Mouse (Mus musculus): Measurements from ENCODE around the gene Rapgefl1. TPM values are rescaled to one million over a fixed set of nuclear protein-coding genes. Genes with fewer than 3 reads are reported as not detected.

Rapgefl1 gene
- 5.6 and 7.7 TPM in 2 replicates for polyA plus RNA-seq (2014; fragmentation: Nextera tagmentation; extraction: Ambion mirVana)

DNA sequence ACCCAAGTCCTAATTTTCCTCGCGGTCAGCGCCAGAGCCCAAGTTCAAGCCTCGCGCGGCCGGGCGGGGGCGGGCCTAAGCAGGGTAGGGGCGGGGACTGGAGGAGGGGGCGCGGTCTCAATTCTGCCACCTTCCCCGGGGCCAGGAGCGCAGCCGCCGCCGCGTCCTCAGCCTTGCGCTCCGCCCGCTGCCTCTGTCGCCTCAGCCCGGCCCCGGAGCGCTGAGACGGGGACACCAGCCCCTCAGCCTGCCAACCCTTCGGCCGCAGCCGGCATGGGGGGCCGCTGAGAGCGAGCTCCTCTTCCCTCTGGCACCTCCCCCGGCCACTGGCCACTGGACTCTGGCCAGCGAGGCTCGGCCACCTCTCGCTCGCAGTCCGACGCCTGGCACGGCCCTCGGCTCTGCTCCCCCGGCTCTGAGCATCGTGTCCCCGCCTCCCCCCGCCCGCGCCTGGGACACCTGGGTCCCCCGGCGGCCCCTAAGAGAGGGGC lies at the start of gene Rapgefl1:
Gene Rapgefl1, plus strand, starts transcription at position 135 of the 491 bp plus-strand sequence.
- peak within 1 kb of the TSS; percentile 39; the same call in 1 of the 2 replicates for H3K27ac ChIP-seq (ENCODE audit: low read length)
- 0% methylated on average over 42 of the region's 48 CpGs for WGBS
- peak within 1 kb of the TSS; percentile 49 for H3K4me3 ChIP-seq (ENCODE audit: low read depth, low read length)
- ATAC-seq (ENCODE audit: insufficient number of reproducible peaks, insufficient read depth, low FRiP score, low read depth), result peak; percentile 83
- H3K9ac ChIP-seq (replicated peaks; ENCODE audit: low read depth, low read length), result peak within 1 kb of the TSS; percentile 65
- H3K27me3 ChIP-seq (ENCODE audit: control insufficient read depth, insufficient read depth, low read length), result peaks cover 4% of the 10 kb centered on the region; the same call in 1 of the 2 replicates
- H3K4me1 ChIP-seq (ENCODE audit: control insufficient read depth, insufficient read depth, low read length), result peaks cover 18% of the 10 kb centered on the region
- peaks cover 22% of the 10 kb centered on the region for H3K36me3 ChIP-seq (ENCODE audit: control insufficient read depth, insufficient read depth, low read length)
- H3K4me2 ChIP-seq (replicated peaks; ENCODE audit: low read depth, low read length), result peak within 1 kb of the TSS; percentile 92
- H3K9me3 ChIP-seq (ENCODE audit: control insufficient read depth, low read depth, low read length), result no peaks in the 10 kb centered on the region

DNA sequence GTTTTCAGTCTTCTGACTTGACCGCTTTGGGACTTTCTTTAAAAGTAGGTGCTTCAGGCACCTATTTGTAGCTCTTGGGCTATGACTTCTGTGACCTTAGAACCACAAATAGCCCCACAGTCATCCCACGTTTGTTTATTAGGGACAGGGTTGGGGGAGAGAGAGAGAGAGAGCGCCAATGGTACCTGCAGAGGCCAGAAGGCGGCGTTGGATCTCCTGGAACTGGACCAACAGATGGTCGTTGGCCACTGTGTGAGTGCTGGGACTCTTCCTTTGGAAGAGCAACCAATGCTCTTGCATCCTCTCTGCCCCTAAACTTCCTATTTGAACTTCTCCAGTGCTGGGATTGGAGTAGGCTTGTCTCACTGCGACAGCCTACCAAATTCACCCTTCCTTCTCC lies 49.4 kb upstream of the Rapgefl1 start:
- Histone ChIP-seq H3K4me1 (ENCODE audit: control insufficient read depth, insufficient read depth, low read length) (peaks cover 53% of the 10 kb centered on the region), H3K9me3 (ENCODE audit: control insufficient read depth, low read depth, low read length) (no peaks in the 10 kb centered on the region), H3K27me3 (ENCODE audit: control insufficient read depth, insufficient read depth, low read length) (no peaks in the 10 kb centered on the region), H3K9ac (replicated peaks; ENCODE audit: low read depth, low read length) (no peak overlapping the region), H3K4me3 (ENCODE audit: low read depth, low read length) (no peak overlapping the region), H3K36me3 (ENCODE audit: control insufficient read depth, insufficient read depth, low read length) (no peaks in the 10 kb centered on the region), H3K4me2 (replicated peaks; ENCODE audit: low read depth, low read length) (no peak overlapping the region), H3K27ac (ENCODE audit: low read length) (peak overlapping the region; percentile 0; the same call in 1 of the 2 replicates)
- ATAC-seq (ENCODE audit: insufficient number of reproducible peaks, insufficient read depth, low FRiP score, low read depth), result no peak
- 31% methylated on average over 7 of the region's 7 CpGs for WGBS

DNA sequence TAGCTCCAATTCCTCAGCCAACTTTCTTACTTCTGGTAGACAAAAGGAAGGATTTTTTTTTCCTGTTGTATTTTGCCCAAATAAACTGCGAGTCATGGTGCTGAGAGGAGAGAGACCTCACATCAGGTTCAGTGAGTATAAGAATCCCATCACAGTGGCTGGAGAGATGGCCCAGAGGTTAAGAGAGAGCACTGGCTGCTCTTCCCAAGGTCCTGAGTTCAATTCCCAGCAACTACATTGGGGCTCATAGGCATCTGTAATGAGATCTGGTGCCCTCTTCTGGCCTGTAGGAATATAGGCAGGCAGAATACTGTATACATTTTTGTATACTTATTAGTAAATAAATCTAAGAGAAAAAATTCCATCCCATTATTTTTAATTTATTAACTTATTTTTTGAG lies 48.9 kb upstream of the Rapgefl1 start:
- ATAC-seq (ENCODE audit: insufficient number of reproducible peaks, insufficient read depth, low FRiP score, low read depth), result no peak
- Histone ChIP-seq H3K4me3 (ENCODE audit: low read depth, low read length) (no peak overlapping the region), H3K4me1 (ENCODE audit: control insufficient read depth, insufficient read depth, low read length) (peaks cover 51% of the 10 kb centered on the region), H3K9me3 (ENCODE audit: control insufficient read depth, low read depth, low read length) (no peaks in the 10 kb centered on the region), H3K36me3 (ENCODE audit: control insufficient read depth, insufficient read depth, low read length) (no peaks in the 10 kb centered on the region), H3K27ac (ENCODE audit: low read length) (no peak overlapping the region; the same call in 1 of the 2 replicates), H3K27me3 (ENCODE audit: control insufficient read depth, insufficient read depth, low read length) (no peaks in the 10 kb centered on the region), H3K9ac (replicated peaks; ENCODE audit: low read depth, low read length) (no peak overlapping the region), H3K4me2 (replicated peaks; ENCODE audit: low read depth, low read length) (no peak overlapping the region)
- 93% methylated on average over 1 of the region's 1 CpGs for WGBS

DNA sequence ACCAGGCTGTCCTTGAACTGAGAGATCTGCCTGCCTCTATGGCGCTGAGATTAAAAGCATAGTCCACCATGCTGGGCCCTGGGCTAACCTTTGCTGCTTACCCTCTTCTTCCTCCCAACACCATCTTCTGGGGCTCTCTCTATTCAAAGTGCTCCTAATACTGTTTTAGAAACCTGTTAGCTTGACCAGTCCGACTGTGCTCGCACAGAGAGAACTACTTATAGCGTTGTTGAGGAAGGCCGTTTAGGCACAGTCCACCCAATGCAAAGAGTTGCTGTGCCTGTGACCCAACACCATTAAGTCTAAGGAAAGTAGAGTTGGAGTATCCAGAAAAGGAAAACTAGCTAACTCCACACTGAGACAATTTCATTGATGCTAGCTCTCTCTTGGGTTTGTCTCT lies 48.4 kb upstream of the Rapgefl1 start:
- ATAC-seq (ENCODE audit: insufficient number of reproducible peaks, insufficient read depth, low FRiP score, low read depth), result no peak
- no peaks in the 10 kb centered on the region for H3K9me3 ChIP-seq (ENCODE audit: control insufficient read depth, low read depth, low read length)
- peak overlapping the region; percentile 7; the same call in 1 of the 2 replicates for H3K27ac ChIP-seq (ENCODE audit: low read length)
- H3K4me2 ChIP-seq (replicated peaks; ENCODE audit: low read depth, low read length), result no peak overlapping the region
- WGBS, result 95% methylated on average over 5 of the region's 5 CpGs
- H3K36me3 ChIP-seq (ENCODE audit: control insufficient read depth, insufficient read depth, low read length), result no peaks in the 10 kb centered on the region
- H3K4me1 ChIP-seq (ENCODE audit: control insufficient read depth, insufficient read depth, low read length), result peaks cover 47% of the 10 kb centered on the region
- H3K27me3 ChIP-seq (ENCODE audit: control insufficient read depth, insufficient read depth, low read length), result no peaks in the 10 kb centered on the region
- no peak overlapping the region for H3K4me3 ChIP-seq (ENCODE audit: low read depth, low read length)
- H3K9ac ChIP-seq (replicated peaks; ENCODE audit: low read depth, low read length), result no peak overlapping the region

DNA sequence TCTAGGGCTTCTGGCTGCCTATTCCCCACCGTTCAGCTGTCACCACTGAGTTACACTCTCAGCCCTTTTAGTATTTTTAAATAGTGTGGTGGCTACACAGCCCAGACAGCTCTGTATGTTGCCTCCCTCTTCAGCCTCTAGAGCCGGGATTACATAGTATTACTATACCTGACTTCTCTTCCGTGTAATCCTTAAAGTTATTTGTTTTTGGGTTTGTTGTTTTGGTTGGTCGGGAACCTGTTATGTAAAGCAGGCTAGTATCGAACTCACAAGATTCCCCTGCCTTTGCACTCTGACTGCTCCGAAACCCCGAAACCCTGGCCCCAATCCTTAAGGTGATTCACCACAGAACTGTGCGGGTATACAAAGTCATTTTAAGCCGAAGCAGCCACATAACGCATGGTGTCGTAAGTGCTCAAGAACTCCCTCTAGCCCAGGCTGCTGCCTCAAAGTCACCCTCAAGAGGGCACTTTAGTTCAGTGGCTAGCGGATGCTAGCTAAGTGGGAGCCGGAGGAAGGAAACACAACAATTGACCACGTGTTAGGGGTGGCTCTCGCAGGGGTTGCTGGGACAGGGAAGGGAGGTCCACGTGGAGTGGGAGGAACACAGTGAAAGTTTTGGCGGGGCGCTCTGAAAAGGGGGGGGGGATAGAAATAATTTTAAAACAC lies 47.9 kb upstream of the Rapgefl1 start:
- H3K4me2 ChIP-seq (replicated peaks; ENCODE audit: low read depth, low read length), result peak overlapping the region; percentile 97
- peak; percentile 78 for ATAC-seq (ENCODE audit: insufficient number of reproducible peaks, insufficient read depth, low FRiP score, low read depth)
- H3K9me3 ChIP-seq (ENCODE audit: control insufficient read depth, low read depth, low read length), result no peaks in the 10 kb centered on the region
- H3K27me3 ChIP-seq (ENCODE audit: control insufficient read depth, insufficient read depth, low read length), result no peaks in the 10 kb centered on the region
- H3K36me3 ChIP-seq (ENCODE audit: control insufficient read depth, insufficient read depth, low read length), result no peaks in the 10 kb centered on the region
- peak overlapping the region; percentile 36 for H3K9ac ChIP-seq (replicated peaks; ENCODE audit: low read depth, low read length)
- peak overlapping the region; percentile 81; the same call in 1 of the 2 replicates for H3K27ac ChIP-seq (ENCODE audit: low read length)
- H3K4me3 ChIP-seq (ENCODE audit: low read depth, low read length), result peak overlapping the region; percentile 42
- 8% methylated on average over 18 of the region's 18 CpGs for WGBS
- H3K4me1 ChIP-seq (ENCODE audit: control insufficient read depth, insufficient read depth, low read length), result peaks cover 43% of the 10 kb centered on the region

DNA sequence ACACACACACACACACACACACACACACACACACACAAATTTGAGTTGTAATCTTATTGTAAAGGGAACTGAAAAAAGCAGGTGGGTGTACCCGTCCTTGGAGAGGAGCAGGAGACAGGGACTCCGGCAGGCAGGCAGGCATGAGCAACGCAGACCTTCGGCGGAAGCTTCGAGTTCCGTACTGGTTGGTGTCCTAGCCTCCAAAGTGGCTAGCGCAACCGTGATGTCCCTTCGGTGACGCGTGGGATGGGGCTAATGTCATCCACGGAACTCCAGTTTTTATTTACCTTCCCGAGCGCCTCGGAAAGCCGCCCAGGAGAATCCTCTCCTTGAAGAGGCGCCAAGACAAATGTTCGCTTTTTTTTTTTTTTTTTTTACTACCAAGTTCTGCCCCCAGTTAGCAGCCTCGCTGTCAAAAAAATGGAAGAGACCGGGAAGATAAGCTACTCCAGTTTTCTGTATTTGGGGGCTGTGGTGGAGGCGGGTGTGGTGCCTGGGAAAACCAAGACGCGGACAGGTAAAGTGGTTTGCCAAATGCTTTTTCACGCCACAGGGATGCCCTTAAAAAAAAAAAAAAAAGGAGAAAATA lies 47.3 kb upstream of the Rapgefl1 start:
- Histone ChIP-seq H3K4me1 (ENCODE audit: control insufficient read depth, insufficient read depth, low read length) (peaks cover 42% of the 10 kb centered on the region), H3K36me3 (ENCODE audit: control insufficient read depth, insufficient read depth, low read length) (no peaks in the 10 kb centered on the region)
- WGBS, result under 1% methylated on average over 25 of the region's 25 CpGs

DNA sequence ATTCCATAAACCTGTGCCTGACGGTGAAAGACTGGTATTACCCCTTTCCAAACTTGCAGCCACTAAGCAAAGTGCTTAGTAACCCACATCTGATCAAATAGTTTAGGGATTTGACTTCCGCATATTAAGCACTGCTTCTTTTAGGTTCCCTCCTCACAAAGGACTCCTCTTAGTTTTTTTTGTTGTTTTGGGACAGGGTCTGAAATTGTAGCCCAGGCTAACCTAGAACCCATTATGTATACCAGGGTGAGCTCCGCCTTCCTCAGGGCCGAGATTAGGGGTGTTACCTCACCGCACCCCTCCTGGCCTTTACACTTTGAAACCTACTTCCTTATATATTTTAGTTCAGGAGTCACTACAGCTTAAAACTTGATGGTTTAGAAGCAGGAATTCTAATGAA lies 46.8 kb upstream of the Rapgefl1 start:
- WGBS, result 30% methylated on average over 5 of the region's 5 CpGs
- H3K9me3 ChIP-seq (ENCODE audit: control insufficient read depth, low read depth, low read length), result no peaks in the 10 kb centered on the region
- H3K4me1 ChIP-seq (ENCODE audit: control insufficient read depth, insufficient read depth, low read length), result peaks cover 39% of the 10 kb centered on the region
- H3K27me3 ChIP-seq (ENCODE audit: control insufficient read depth, insufficient read depth, low read length), result no peaks in the 10 kb centered on the region
- ATAC-seq (ENCODE audit: insufficient number of reproducible peaks, insufficient read depth, low FRiP score, low read depth), result no peak
- H3K36me3 ChIP-seq (ENCODE audit: control insufficient read depth, insufficient read depth, low read length), result no peaks in the 10 kb centered on the region
- peak overlapping the region; percentile 81; the same call in 1 of the 2 replicates for H3K27ac ChIP-seq (ENCODE audit: low read length)
- H3K4me3 ChIP-seq (ENCODE audit: low read depth, low read length), result peak overlapping the region; percentile 42
- peak overlapping the region; percentile 97 for H3K4me2 ChIP-seq (replicated peaks; ENCODE audit: low read depth, low read length)
- H3K9ac ChIP-seq (replicated peaks; ENCODE audit: low read depth, low read length), result 0 out of 2 replicates have a peak overlapping the region, but pooled peaks have one; percentile 36

More for the DNA sequence above, 47.3 kb upstream of the Rapgefl1 start:
- Histone ChIP-seq H3K4me2 (replicated peaks; ENCODE audit: low read depth, low read length) (peak overlapping the region; percentile 97), H3K9me3 (ENCODE audit: control insufficient read depth, low read depth, low read length) (no peaks in the 10 kb centered on the region), H3K27ac (ENCODE audit: low read length) (peak overlapping the region; percentile 81; the same call in 1 of the 2 replicates), H3K4me3 (ENCODE audit: low read depth, low read length) (peak overlapping the region; percentile 42), H3K9ac (replicated peaks; ENCODE audit: low read depth, low read length) (peak overlapping the region; percentile 36), H3K27me3 (ENCODE audit: control insufficient read depth, insufficient read depth, low read length) (no peaks in the 10 kb centered on the region)
- ATAC-seq (ENCODE audit: insufficient number of reproducible peaks, insufficient read depth, low FRiP score, low read depth), result no peak

DNA sequence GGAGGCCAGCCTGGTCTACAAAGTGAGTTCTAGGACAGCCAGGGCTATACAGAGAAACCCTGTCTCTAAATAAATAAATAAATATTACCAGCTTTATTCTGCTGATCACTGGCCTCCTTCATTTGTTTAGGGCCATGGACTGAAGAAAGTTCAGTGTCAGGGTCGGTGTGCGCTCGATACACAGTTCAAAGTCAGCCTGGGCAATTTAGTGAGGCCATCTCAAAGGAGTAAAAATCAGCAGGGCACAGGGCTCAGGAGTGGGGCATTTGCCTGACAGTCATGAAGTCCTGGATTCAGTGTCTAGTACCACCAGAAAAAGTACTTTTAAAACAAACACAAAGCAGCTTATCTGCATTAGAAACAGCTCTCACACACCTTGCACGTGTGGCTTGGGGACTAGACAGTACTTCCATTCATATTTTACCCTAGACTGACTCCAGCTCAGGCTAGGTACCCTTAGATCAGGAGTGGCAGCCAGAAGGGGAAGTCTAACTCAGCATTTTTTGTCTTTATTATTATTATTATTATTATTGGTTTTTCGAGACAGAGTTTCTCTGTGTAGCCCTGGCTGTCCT lies 45.9 kb upstream of the Rapgefl1 start:
- no peaks in the 10 kb centered on the region for H3K9me3 ChIP-seq (ENCODE audit: control insufficient read depth, low read depth, low read length)
- WGBS, result 80% methylated on average over 5 of the region's 5 CpGs

More for the DNA sequence above, 45.9 kb upstream of the Rapgefl1 start:
- H3K9ac ChIP-seq (replicated peaks; ENCODE audit: low read depth, low read length), result no peak overlapping the region
- H3K4me3 ChIP-seq (ENCODE audit: low read depth, low read length), result no peak overlapping the region
- no peaks in the 10 kb centered on the region for H3K36me3 ChIP-seq (ENCODE audit: control insufficient read depth, insufficient read depth, low read length)
- H3K27me3 ChIP-seq (ENCODE audit: control insufficient read depth, insufficient read depth, low read length), result no peaks in the 10 kb centered on the region
- peaks cover 30% of the 10 kb centered on the region for H3K4me1 ChIP-seq (ENCODE audit: control insufficient read depth, insufficient read depth, low read length)
- H3K4me2 ChIP-seq (replicated peaks; ENCODE audit: low read depth, low read length), result no peak overlapping the region
- H3K27ac ChIP-seq (ENCODE audit: low read length), result no peak overlapping the region
- ATAC-seq (ENCODE audit: insufficient number of reproducible peaks, insufficient read depth, low FRiP score, low read depth), result no peak

Measured in stomach, embryonic 14.5 days (tissue).